Mouse (Mus musculus) heart, adult 11 months (tissue): ENCODE data around the gene Plekhm3.

ENCODE experiments used
- DNase-seq: peaks from one replicate; pipeline ENCODE4 v3.0.0; 2022

Plekhm3 gene

GRCm38 (mm10) chr1:64875156-64875555 lies 81.5 kb downstream of the Plekhm3 start:
- DNase-seq = no peak

- peak; percentile 40 for DNase-seq
These were observed 84.7 kb downstream of the Plekhm3 start for GRCm38 (mm10) chr1:64871956-64872355.

DNA sequence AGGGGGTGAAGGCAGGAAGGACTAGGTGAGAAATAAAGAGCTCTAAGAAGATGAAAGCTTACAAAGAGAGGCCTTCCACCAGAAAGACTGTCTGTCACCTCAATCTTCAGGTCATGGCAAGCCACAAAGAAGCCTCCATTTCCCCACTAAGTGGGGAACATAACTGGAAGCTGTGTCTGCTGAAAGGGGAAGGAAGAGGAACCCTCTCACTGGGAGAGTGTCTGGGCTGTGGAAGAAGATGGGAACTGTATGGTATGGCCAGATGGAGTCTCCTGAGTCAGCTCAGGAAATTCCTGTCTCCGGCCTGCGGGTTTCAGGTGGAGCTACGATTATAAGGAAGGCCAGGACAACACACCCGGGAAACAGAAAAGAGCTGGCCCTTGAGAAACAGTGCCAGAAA lies 88.9 kb downstream of the Plekhm3 start:
- no peak for DNase-seq

DNA sequence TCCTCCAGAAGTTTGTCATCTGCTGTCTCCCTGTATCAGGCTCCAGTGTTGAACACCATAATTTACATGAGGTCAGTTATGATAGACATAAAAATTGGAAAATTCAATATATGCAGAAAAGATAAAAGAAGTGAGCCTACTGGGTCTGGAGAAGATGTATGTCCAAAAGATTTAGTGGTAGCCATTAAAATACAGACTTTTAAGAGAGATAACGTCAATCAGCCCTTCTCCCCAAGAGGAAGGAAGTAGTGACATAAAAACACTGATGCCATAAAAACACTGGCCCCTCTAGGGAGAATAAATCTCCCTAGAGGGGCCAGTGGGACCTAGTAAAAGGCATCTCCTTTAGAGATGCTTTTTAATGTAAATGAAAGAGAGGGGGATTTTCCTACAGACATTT lies 90.5 kb downstream of the Plekhm3 start:
- no peak for DNase-seq

DNA sequence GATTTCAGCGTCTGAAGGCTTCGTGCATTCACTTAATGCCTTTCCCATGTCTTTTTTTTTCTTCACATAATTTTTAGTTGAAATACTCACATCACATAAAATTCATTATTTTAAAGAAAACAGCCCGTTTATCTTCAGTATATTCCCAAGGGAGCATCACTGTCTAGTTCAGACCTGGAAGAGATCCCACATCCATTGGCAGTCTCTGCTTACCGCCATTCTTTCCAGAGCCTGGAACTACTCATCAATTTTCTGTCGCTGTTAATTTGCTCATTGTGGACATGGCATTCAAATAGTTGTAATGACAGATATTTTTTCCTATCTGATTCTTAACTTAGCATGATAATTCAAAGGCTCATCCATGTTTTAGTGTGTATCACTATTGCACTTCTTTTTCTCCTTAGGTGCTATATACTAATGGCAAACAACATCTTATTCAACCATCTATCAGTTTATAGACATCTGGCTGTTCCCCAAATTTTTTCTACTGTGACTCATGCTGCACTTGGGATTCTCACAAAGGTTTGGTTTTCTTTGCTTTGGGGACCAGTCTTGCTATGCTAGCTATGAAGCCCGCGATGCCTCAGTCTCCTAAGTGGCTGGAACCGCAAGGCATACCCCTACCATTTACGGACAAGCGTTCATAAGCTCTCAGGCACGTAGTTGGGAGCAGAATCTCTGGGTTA lies 96.2 kb downstream of the Plekhm3 start:
- DNase-seq = no peak

DNA sequence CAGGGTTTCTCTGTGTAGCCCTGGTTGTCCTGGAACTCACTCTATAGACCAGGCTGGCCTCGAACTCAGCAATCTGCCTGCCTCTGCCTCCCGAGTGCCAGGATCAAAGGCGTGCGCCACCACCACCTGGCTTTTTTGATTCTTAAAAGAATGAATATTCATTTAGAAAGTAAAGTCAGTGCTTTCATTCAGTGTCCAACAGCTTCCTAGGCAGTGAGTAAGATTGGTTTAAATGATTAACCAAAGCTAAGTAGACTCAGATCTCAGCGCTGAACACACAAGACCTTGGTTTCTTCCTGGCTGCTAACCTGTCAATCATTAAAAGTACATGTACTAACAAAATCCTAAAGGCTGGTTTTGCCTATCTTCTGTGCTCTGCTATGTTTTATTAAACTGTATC lies 96.8 kb downstream of the Plekhm3 start:
- DNase-seq = peak; percentile 27

GRCm38 (mm10) chr1:64854835-64855234 lies 101.8 kb downstream of the Plekhm3 start:
- peak; percentile 61 for DNase-seq

GRCm38 (mm10) chr1:64853738-64854730 lies 102.6 kb downstream of the Plekhm3 start:
- DNase-seq = peak; percentile 80

GRCm38 (mm10) chr1:64853244-64853643 lies 103.4 kb downstream of the Plekhm3 start:
- peak; percentile 33 for DNase-seq

- DNase-seq = peak; percentile 89
These were observed 104.4 kb downstream of the Plekhm3 start for GRCm38 (mm10) chr1:64852272-64852671.

DNA sequence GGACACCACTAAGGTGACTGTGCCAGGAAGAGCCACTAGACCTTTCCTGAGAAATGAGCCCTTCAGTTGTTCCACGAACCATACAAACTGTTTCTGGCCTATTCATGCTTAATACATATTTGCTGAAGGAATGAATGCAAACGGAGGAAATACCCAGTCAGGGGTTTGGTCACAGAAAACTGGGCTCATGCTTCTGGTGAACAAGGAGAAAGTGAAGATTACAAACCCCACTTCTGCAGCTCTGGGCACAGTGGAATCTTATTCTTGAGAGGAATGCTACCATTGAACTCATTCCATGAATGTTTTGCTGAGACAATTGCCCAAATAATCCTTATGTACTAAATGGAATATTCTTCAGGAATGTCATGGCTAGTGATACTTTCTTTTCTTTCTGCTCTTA lies 106.3 kb downstream of the Plekhm3 start:
- no peak for DNase-seq

DNA sequence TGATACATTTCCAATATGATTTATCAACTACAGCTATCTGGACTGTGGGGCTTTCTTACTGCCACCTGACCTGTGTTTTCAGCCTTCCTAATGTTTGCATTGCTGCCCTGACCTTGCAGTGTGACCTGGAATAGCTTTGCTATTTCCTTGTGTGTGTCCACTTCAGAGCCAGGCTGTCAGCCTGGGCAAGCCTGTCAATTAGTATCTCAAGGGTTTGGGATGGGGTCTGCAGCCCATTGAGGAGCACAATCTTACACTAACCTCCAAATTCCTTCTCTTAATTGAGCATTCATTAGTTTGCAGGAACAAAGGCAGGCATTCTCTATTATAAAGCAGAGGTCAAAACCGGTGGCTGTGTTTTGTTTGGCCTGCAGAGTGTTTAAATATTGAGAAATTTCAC lies 107.6 kb downstream of the Plekhm3 start:
- peak; percentile 66 for DNase-seq

- DNase-seq = peak; percentile 19
These were observed 108.5 kb downstream of the Plekhm3 start for GRCm38 (mm10) chr1:64848081-64848480.

- DNase-seq = peak; percentile 33
These were observed 109.1 kb downstream of the Plekhm3 start for GRCm38 (mm10) chr1:64847565-64847964.

DNA sequence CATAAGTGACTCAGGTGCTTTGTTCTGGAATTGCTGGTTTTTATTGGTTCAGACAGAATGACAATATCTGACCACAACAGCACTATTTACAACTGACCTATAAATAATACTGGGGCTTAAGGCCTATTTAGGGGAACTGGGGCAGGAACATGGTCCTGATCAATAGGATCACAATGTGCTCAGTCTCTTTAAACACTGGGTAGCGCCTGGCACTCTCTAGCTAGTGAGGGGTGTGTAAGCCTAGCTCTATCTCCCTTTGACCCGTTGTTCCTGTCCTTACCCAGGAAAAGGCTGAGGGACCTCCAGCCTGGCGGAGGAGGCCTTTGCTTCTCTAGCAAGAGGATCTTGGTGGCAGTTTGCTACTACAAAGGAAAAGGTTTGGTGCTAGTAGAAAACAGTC lies 111.6 kb downstream of the Plekhm3 start:
- DNase-seq = peak; percentile 53

- no peak for DNase-seq
These were observed 112.6 kb downstream of the Plekhm3 start for GRCm38 (mm10) chr1:64843900-64844616.

DNA sequence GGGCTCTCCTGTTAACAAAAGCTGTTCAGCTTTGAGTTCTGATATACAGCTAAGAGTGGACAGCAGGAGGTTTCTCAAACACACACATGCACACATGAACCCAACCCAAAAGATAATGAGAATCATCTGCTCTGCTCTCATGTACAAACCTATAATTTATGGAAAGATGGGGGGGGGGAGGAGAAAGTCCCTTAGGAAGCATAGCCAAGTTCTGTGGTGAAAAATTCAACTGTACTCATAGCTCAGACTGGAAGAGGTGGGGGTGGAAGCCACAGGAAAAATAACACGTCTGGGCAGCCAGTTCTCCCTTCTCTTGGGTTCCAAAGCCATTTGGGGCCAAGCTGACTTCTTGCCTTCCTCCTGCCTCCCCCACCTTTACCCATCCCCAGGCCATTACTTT lies 115.7 kb downstream of the Plekhm3 start:
- no peak for DNase-seq

DNA sequence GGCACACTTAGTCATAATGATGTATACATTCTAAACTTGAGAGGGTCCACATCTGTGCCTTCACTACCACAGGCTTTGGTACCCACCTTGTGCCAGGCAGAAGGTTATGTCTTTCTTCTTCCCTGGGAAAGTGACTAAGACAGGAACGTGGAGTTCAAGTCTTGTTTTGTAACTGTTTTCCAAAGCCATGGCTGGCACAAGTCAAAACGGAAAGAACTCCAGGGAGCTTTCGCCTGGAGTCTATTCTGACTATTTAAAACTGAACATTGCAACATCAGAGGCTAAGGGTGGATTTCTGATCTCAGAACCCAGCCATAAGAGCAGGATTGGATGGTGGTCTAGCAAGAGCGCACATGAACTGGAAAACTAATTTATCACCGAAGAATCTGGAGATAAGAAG lies 120.0 kb downstream of the Plekhm3 start:
- peak; percentile 85 for DNase-seq

- DNase-seq = no peak
These were observed 120.5 kb downstream of the Plekhm3 start for GRCm38 (mm10) chr1:64836114-64836513.

DNA sequence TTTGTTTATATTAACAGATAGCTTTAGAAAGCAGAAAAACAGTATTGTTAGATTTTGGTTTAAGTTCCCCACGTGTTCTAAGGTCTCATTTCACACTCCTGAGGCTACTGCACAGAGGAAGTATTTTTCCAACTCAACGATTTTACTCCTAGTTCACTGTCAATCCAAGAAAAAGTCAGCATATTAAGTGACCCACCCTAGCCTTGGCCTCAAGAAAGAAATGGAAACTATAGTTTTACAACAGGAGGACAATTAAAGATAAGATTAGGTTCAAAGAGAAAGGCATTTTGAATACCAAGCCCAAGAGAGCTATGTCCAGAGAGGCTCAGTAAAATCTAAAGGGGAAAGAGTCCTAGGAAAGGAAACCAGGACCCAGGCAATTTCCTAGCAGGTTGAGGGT lies 125.1 kb downstream of the Plekhm3 start:
- DNase-seq = no peak

GRCm38 (mm10) chr1:64827434-64827833 lies 129.2 kb downstream of the Plekhm3 start:
- DNase-seq = no peak

GRCm38 (mm10) chr1:64826348-64827103 lies 130.1 kb downstream of the Plekhm3 start:
- no peak for DNase-seq

- DNase-seq = peak; percentile 35
These were observed 133.1 kb downstream of the Plekhm3 start for GRCm38 (mm10) chr1:64823564-64823963.
